Mouse (Mus musculus): ENCODE measurements around the gene Lsg1. TPM values are rescaled to one million over a fixed set of nuclear protein-coding genes. Genes with fewer than 3 reads are reported as not detected.

Gene Lsg1
- polyA plus RNA-seq, 1 experiment from 2014 or later = 62.2 TPM

GRCm38 (mm10) chr16:30601046-30601832 is 13.8 kb upstream of the Lsg1 start:
- no peaks in the 10 kb centered on the region for H3K9me3 ChIP-seq (ENCODE audit: low read length)
- peaks cover 62% of the 10 kb centered on the region for H3K4me1 ChIP-seq (ENCODE audit: insufficient read depth, low read length)
- peak overlapping the region; percentile 80 for H3K4me3 ChIP-seq (ENCODE audit: low read length)
- peak overlapping the region; percentile 82 for H3K9ac ChIP-seq (replicated peaks; ENCODE audit: low read length)
- peak overlapping the region; percentile 48 for H3K27ac ChIP-seq (ENCODE audit: low read length)
- peaks cover 7% of the 10 kb centered on the region for H3K27me3 ChIP-seq (ENCODE audit: insufficient read depth, low read length)
- no peak for ATAC-seq (ENCODE audit: low FRiP score, low TSS enrichment)
- 13% methylated on average over 42 of the region's 42 CpGs for WGBS
- H3K4me2 ChIP-seq (replicated peaks; ENCODE audit: low read depth, low read length) = peak overlapping the region; percentile 88
- H3K36me3 ChIP-seq (ENCODE audit: insufficient read depth, low read length) = no peaks in the 10 kb centered on the region

GRCm38 (mm10) chr16:30600431-30601045 is 13.1 kb upstream of the Lsg1 start:
- Histone ChIP-seq H3K36me3 (ENCODE audit: insufficient read depth, low read length) (no peaks in the 10 kb centered on the region), H3K9ac (replicated peaks; ENCODE audit: low read length) (peak overlapping the region; percentile 82), H3K4me3 (ENCODE audit: low read length) (peak overlapping the region; percentile 80), H3K27me3 (ENCODE audit: insufficient read depth, low read length) (peaks cover 12% of the 10 kb centered on the region), H3K9me3 (ENCODE audit: low read length) (no peaks in the 10 kb centered on the region), H3K27ac (ENCODE audit: low read length) (peak overlapping the region; percentile 52; the same call in 1 of the 2 replicates), H3K4me2 (replicated peaks; ENCODE audit: low read depth, low read length) (peak overlapping the region; percentile 88), H3K4me1 (ENCODE audit: insufficient read depth, low read length) (peaks cover 55% of the 10 kb centered on the region)
- peak; percentile 16; the same call in 1 of the 2 replicates for ATAC-seq (ENCODE audit: low FRiP score, low TSS enrichment)
- under 1% methylated on average over 53 of the region's 53 CpGs for WGBS

GRCm38 (mm10) chr16:30599491-30600268 is 12.3 kb upstream of the Lsg1 start, which contains the start of gene Fam43a:
TSS of gene Fam43a (plus strand) at chr16:30599723.
- H3K4me1 ChIP-seq (ENCODE audit: insufficient read depth, low read length) = peaks cover 46% of the 10 kb centered on the region
- peak within 1 kb of the TSS; percentile 89 for H3K27ac ChIP-seq (ENCODE audit: low read length)
- H3K4me2 ChIP-seq (replicated peaks; ENCODE audit: low read depth, low read length) = peak within 1 kb of the TSS; percentile 88
- H3K27me3 ChIP-seq (ENCODE audit: insufficient read depth, low read length) = peaks cover 16% of the 10 kb centered on the region
- no peaks in the 10 kb centered on the region for H3K36me3 ChIP-seq (ENCODE audit: insufficient read depth, low read length)
- ATAC-seq (ENCODE audit: low FRiP score, low TSS enrichment) = peak; percentile 85
- H3K4me3 ChIP-seq (ENCODE audit: low read length) = peak within 1 kb of the TSS; percentile 80
- H3K9ac ChIP-seq (replicated peaks; ENCODE audit: low read length) = peak within 1 kb of the TSS; percentile 82
- under 1% methylated on average over 63 of the region's 63 CpGs for WGBS
- H3K9me3 ChIP-seq (ENCODE audit: low read length) = no peaks in the 10 kb centered on the region

- Histone ChIP-seq H3K9ac (replicated peaks; ENCODE audit: low read length) (no peak overlapping the region), H3K27ac (ENCODE audit: low read length) (no peak overlapping the region), H3K4me3 (ENCODE audit: low read length) (no peak overlapping the region), H3K27me3 (ENCODE audit: insufficient read depth, low read length) (peaks cover 16% of the 10 kb centered on the region), H3K4me2 (replicated peaks; ENCODE audit: low read depth, low read length) (peak overlapping the region; percentile 33), H3K36me3 (ENCODE audit: insufficient read depth, low read length) (no peaks in the 10 kb centered on the region), H3K4me1 (ENCODE audit: insufficient read depth, low read length) (peaks cover 23% of the 10 kb centered on the region), H3K9me3 (ENCODE audit: low read length) (no peaks in the 10 kb centered on the region)
- 9% methylated on average over 16 of the region's 16 CpGs for WGBS
- ATAC-seq (ENCODE audit: low FRiP score, low TSS enrichment) = no peak
These were observed 9.7 kb upstream of the Lsg1 start for GRCm38 (mm10) chr16:30596959-30597681.

GRCm38 (mm10) chr16:30595835-30596557 is 8.6 kb upstream of the Lsg1 start:
- no peak for ATAC-seq (ENCODE audit: low FRiP score, low TSS enrichment)
- Histone ChIP-seq H3K9me3 (ENCODE audit: low read length) (no peaks in the 10 kb centered on the region), H3K36me3 (ENCODE audit: insufficient read depth, low read length) (no peaks in the 10 kb centered on the region), H3K4me2 (replicated peaks; ENCODE audit: low read depth, low read length) (no peak overlapping the region), H3K4me1 (ENCODE audit: insufficient read depth, low read length) (peaks cover 12% of the 10 kb centered on the region), H3K27ac (ENCODE audit: low read length) (no peak overlapping the region), H3K4me3 (ENCODE audit: low read length) (no peak overlapping the region), H3K9ac (replicated peaks; ENCODE audit: low read length) (no peak overlapping the region), H3K27me3 (ENCODE audit: insufficient read depth, low read length) (peaks cover 9% of the 10 kb centered on the region)
- WGBS = 78% methylated on average over 14 of the region's 14 CpGs

- peaks cover 9% of the 10 kb centered on the region for H3K27me3 ChIP-seq (ENCODE audit: insufficient read depth, low read length)
- no peak overlapping the region for H3K4me2 ChIP-seq (replicated peaks; ENCODE audit: low read depth, low read length)
- H3K9ac ChIP-seq (replicated peaks; ENCODE audit: low read length) = no peak overlapping the region
- no peaks in the 10 kb centered on the region for H3K9me3 ChIP-seq (ENCODE audit: low read length)
- 60% methylated on average over 3 of the region's 3 CpGs for WGBS
- no peaks in the 10 kb centered on the region for H3K36me3 ChIP-seq (ENCODE audit: insufficient read depth, low read length)
- H3K27ac ChIP-seq (ENCODE audit: low read length) = no peak overlapping the region
- H3K4me3 ChIP-seq (ENCODE audit: low read length) = no peak overlapping the region
- ATAC-seq (ENCODE audit: low FRiP score, low TSS enrichment) = no peak
- H3K4me1 ChIP-seq (ENCODE audit: insufficient read depth, low read length) = peaks cover 6% of the 10 kb centered on the region
These were observed 8.0 kb upstream of the Lsg1 start for GRCm38 (mm10) chr16:30595356-30595755.

GRCm38 (mm10) chr16:30591990-30592389 is 4.6 kb upstream of the Lsg1 start:
- Histone ChIP-seq H3K36me3 (ENCODE audit: insufficient read depth, low read length) (no peaks in the 10 kb centered on the region), H3K9ac (replicated peaks; ENCODE audit: low read length) (no peak overlapping the region), H3K27me3 (ENCODE audit: insufficient read depth, low read length) (peaks cover 9% of the 10 kb centered on the region), H3K27ac (ENCODE audit: low read length) (no peak overlapping the region), H3K9me3 (ENCODE audit: low read length) (no peaks in the 10 kb centered on the region), H3K4me1 (ENCODE audit: insufficient read depth, low read length) (0 out of 2 replicates have a peak, but pooled peaks cover 3% of the 10 kb centered on the region), H3K4me2 (replicated peaks; ENCODE audit: low read depth, low read length) (no peak overlapping the region), H3K4me3 (ENCODE audit: low read length) (no peak overlapping the region)
- ATAC-seq (ENCODE audit: low FRiP score, low TSS enrichment) = no peak
- WGBS = 40% methylated on average over 3 of the region's 3 CpGs

- H3K4me1 ChIP-seq (ENCODE audit: insufficient read depth, low read length) = peaks cover 12% of the 10 kb centered on the region
- peaks cover 4% of the 10 kb centered on the region for H3K27me3 ChIP-seq (ENCODE audit: insufficient read depth, low read length)
- no peak overlapping the region for H3K27ac ChIP-seq (ENCODE audit: low read length)
- H3K9ac ChIP-seq (replicated peaks; ENCODE audit: low read length) = no peak overlapping the region
- no peaks in the 10 kb centered on the region for H3K9me3 ChIP-seq (ENCODE audit: low read length)
- no peak for ATAC-seq (ENCODE audit: low FRiP score, low TSS enrichment)
- H3K4me2 ChIP-seq (replicated peaks; ENCODE audit: low read depth, low read length) = no peak overlapping the region
- H3K36me3 ChIP-seq (ENCODE audit: insufficient read depth, low read length) = peaks cover under 1% of the 10 kb centered on the region; the same call in 1 of the 2 replicates
- no peak overlapping the region for H3K4me3 ChIP-seq (ENCODE audit: low read length)
- WGBS = 37% methylated on average over 7 of the region's 7 CpGs
These were observed 3.1 kb upstream of the Lsg1 start for GRCm38 (mm10) chr16:30590264-30591209.
